Mouse (Mus musculus): ENCODE data around the gene Lsm6. TPM values are rescaled to one million over a fixed set of nuclear protein-coding genes. Genes with fewer than 3 reads are reported as not detected.
A peak's percentile ranks its signal among the peaks of the same experiment; 100 is the strongest.
"Not testable (repeated sequence)": the region's sequence is repeated elsewhere in the genome, so short reads cannot be mapped to it uniquely, and the experiment has no call there.

Lsm6 gene
- polyA plus RNA-seq, 1 experiment = 8.5 TPM

GRCm38 (mm10) chr8:78836091-78836490 lies 15.2 kb upstream of the Lsm6 start:
- Histone ChIP-seq H3K4me3 (replicated peaks; ENCODE audit: extremely low read depth, low read depth, low read length) (no peak overlapping the region), H3K4me1 (ENCODE audit: control insufficient read depth, insufficient read depth, low read length) (no peaks in the 10 kb centered on the region)
- WGBS = 98% methylated on average over 6 of the region's 6 CpGs
- no peak for DNase-seq
- TF ChIP-seq CTCF (IDR thresholded peaks at IDR 0.05; ENCODE audit: insufficient read depth, low read length) (no peak), POLR2A (IDR thresholded peaks at IDR 0.05; ENCODE audit: borderline replicate concordance, extremely low read depth, low read depth, low read length) (no peak)

GRCm38 (mm10) chr8:78828414-78828813 lies 7.5 kb upstream of the Lsm6 start:
- Histone ChIP-seq H3K4me1 (ENCODE audit: control insufficient read depth, insufficient read depth, low read length) (no peaks in the 10 kb centered on the region), H3K4me3 (replicated peaks; ENCODE audit: extremely low read depth, low read depth, low read length) (no peak overlapping the region)
- TF ChIP-seq CTCF (IDR thresholded peaks at IDR 0.05; ENCODE audit: insufficient read depth, low read length) = no peak
- TF ChIP-seq POLR2A (IDR thresholded peaks at IDR 0.05; ENCODE audit: borderline replicate concordance, extremely low read depth, low read depth, low read length) = no peak
- DNase-seq = no peak
- WGBS = 82% methylated on average over 11 of the region's 11 CpGs

- 73% methylated on average over 4 of the region's 4 CpGs for WGBS
- DNase-seq = no peak
- H3K4me3 ChIP-seq (replicated peaks; ENCODE audit: extremely low read depth, low read depth, low read length) = no peak overlapping the region
- TF ChIP-seq CTCF (IDR thresholded peaks at IDR 0.05; ENCODE audit: insufficient read depth, low read length) = no peak
- TF ChIP-seq POLR2A (IDR thresholded peaks at IDR 0.05; ENCODE audit: borderline replicate concordance, extremely low read depth, low read depth, low read length) = no peak
- H3K4me1 ChIP-seq (ENCODE audit: control insufficient read depth, insufficient read depth, low read length) = peaks cover 2% of the 10 kb centered on the region; the same call in 1 of the 2 replicates
Measured at GRCm38 (mm10) chr8:78824515-78824914, 3.6 kb upstream of the Lsm6 start.

GRCm38 (mm10) chr8:78819973-78820372 lies 967 bp downstream of the Lsm6 start:
- H3K4me1 ChIP-seq (ENCODE audit: control insufficient read depth, insufficient read depth, low read length); DNase-seq: not testable (repeated sequence)
- peak overlapping the region; percentile 89 for H3K4me3 ChIP-seq (replicated peaks; ENCODE audit: extremely low read depth, low read depth, low read length)
- 18% methylated on average over 3 of the region's 3 CpGs for WGBS

- DNase-seq = no peak
- Histone ChIP-seq H3K4me3 (replicated peaks; ENCODE audit: extremely low read depth, low read depth, low read length) (no peak overlapping the region), H3K4me1 (ENCODE audit: control insufficient read depth, insufficient read depth, low read length) (peaks cover 7% of the 10 kb centered on the region)
- TF ChIP-seq CTCF (IDR thresholded peaks at IDR 0.05; ENCODE audit: insufficient read depth, low read length) (no peak), POLR2A (IDR thresholded peaks at IDR 0.05; ENCODE audit: borderline replicate concordance, extremely low read depth, low read depth, low read length) (no peak)
- WGBS = 96% methylated on average over 2 of the region's 2 CpGs
Measured at GRCm38 (mm10) chr8:78814743-78815142, 6.2 kb downstream of the Lsm6 start.

GRCm38 (mm10) chr8:78813021-78813420 lies 7.9 kb downstream of the Lsm6 start:
- DNase-seq = no peak
- Histone ChIP-seq H3K4me3 (replicated peaks; ENCODE audit: extremely low read depth, low read depth, low read length) (no peak overlapping the region), H3K4me1 (ENCODE audit: control insufficient read depth, insufficient read depth, low read length) (no peaks in the 10 kb centered on the region)
- 69% methylated on average over 9 of the region's 9 CpGs for WGBS
- TF ChIP-seq POLR2A (IDR thresholded peaks at IDR 0.05; ENCODE audit: borderline replicate concordance, extremely low read depth, low read depth, low read length) (no peak), CTCF (IDR thresholded peaks at IDR 0.05; ENCODE audit: insufficient read depth, low read length) (no peak)

- TF ChIP-seq CTCF (IDR thresholded peaks at IDR 0.05; ENCODE audit: insufficient read depth, low read length) (no peak), POLR2A (IDR thresholded peaks at IDR 0.05; ENCODE audit: borderline replicate concordance, extremely low read depth, low read depth, low read length) (no peak)
- Histone ChIP-seq H3K4me3 (replicated peaks; ENCODE audit: extremely low read depth, low read depth, low read length) (no peak overlapping the region), H3K4me1 (ENCODE audit: control insufficient read depth, insufficient read depth, low read length) (no peaks in the 10 kb centered on the region)
- DNase-seq = no peak
- 83% methylated on average over 9 of the region's 9 CpGs for WGBS
Measured at GRCm38 (mm10) chr8:78812446-78812845, 8.5 kb downstream of the Lsm6 start.

- TF ChIP-seq CTCF (IDR thresholded peaks at IDR 0.05; ENCODE audit: insufficient read depth, low read length) = no peak
- TF ChIP-seq POLR2A (IDR thresholded peaks at IDR 0.05; ENCODE audit: borderline replicate concordance, extremely low read depth, low read depth, low read length) = no peak
- no peaks in the 10 kb centered on the region for H3K4me1 ChIP-seq (ENCODE audit: control insufficient read depth, insufficient read depth, low read length)
- H3K4me3 ChIP-seq (replicated peaks; ENCODE audit: extremely low read depth, low read depth, low read length) = no peak overlapping the region
- DNase-seq = no peak
- WGBS = 88% methylated on average over 7 of the region's 7 CpGs
Measured at GRCm38 (mm10) chr8:78811748-78812147, 9.2 kb downstream of the Lsm6 start.

- 76% methylated on average over 9 of the region's 9 CpGs for WGBS
- DNase-seq = no peak
- no peaks in the 10 kb centered on the region for H3K4me1 ChIP-seq (ENCODE audit: control insufficient read depth, insufficient read depth, low read length)
- TF ChIP-seq POLR2A (IDR thresholded peaks at IDR 0.05; ENCODE audit: borderline replicate concordance, extremely low read depth, low read depth, low read length) (no peak), CTCF (IDR thresholded peaks at IDR 0.05; ENCODE audit: insufficient read depth, low read length) (no peak)
- H3K4me3 ChIP-seq (replicated peaks; ENCODE audit: extremely low read depth, low read depth, low read length) = no peak overlapping the region
Measured at GRCm38 (mm10) chr8:78810207-78810675, 10.7 kb downstream of the Lsm6 start.

- Histone ChIP-seq H3K4me3 (replicated peaks; ENCODE audit: extremely low read depth, low read depth, low read length) (no peak overlapping the region), H3K4me1 (ENCODE audit: control insufficient read depth, insufficient read depth, low read length) (no peaks in the 10 kb centered on the region)
- TF ChIP-seq CTCF (IDR thresholded peaks at IDR 0.05; ENCODE audit: insufficient read depth, low read length) (no peak), POLR2A (IDR thresholded peaks at IDR 0.05; ENCODE audit: borderline replicate concordance, extremely low read depth, low read depth, low read length) (no peak)
- WGBS = 91% methylated on average over 14 of the region's 14 CpGs
- DNase-seq = no peak
Measured at GRCm38 (mm10) chr8:78809454-78810206, 11.3 kb downstream of the Lsm6 start.
